Mouse (Mus musculus): ENCODE measurements around the gene BC048562. TPM values are rescaled to one million over a fixed set of nuclear protein-coding genes. Genes with fewer than 3 reads are reported as not detected.

The BC048562 gene
- not detected in 2 replicates for polyA plus RNA-seq (2015; fragmentation: Nextera tagmentation; extraction: Ambion mirVana)

DNA sequence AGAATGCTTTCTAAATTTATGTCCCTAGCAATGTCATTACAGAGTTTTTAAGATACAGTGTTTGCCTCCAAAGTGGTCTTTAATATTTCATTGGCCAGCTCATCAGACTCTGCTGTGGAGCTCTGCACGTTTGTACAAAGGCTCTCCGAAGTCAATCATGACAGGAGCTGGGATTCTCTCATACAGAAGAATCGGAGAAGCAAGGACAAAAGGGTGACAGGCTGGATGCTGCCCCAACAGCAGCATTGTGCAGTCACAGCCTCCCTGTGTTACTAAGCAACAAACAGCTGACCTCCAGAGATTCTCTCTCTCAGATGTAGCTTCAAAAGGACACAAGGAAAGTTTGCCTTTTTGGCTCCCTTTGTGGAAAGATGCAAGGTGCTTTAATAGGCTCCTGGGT lies at the start of gene BC048562:
TSS of gene BC048562 (plus strand) at position 301 of the 400 bp plus-strand sequence.
- no peak within 1 kb of the TSS for H3K4me2 ChIP-seq
- H3K9ac ChIP-seq: no peak within 1 kb of the TSS
- H3K4me3 ChIP-seq: no peak within 1 kb of the TSS
- no peaks in the 10 kb centered on the region for H3K36me3 ChIP-seq (ENCODE audit: poor library complexity, severe bottlenecking)
- H3K27me3 ChIP-seq: no peaks in the 10 kb centered on the region
- H3K27ac ChIP-seq: no peak within 1 kb of the TSS
- WGBS: 39% methylated on average over 3 of the region's 3 CpGs
- no peak for ATAC-seq
- H3K4me1 ChIP-seq: no peaks in the 10 kb centered on the region
- H3K9me3 ChIP-seq (replicated peaks): no peaks in the 10 kb centered on the region

DNA sequence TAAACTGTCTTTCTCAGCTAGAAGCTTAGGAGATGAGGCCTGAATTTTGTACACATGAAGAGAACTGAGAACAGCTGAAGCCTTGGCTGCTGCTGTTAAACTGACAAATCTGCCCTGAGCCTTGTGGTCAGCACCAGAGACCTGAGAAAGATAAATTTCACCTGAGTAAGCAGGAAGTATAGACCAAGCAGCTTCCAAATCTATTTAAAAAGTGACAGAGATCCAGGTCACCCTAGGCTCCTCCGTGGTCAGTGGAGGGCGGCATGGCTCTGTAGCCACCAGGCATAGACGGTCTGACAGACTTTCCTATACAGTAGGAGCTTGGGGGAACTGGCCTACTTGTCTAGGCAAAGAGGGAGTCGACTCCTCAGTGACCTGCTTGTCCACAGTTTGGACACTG lies 49.5 kb upstream of the BC048562 start:
- Histone ChIP-seq H3K4me2 (no peak overlapping the region), H3K9me3 (replicated peaks) (no peaks in the 10 kb centered on the region), H3K27ac (no peak overlapping the region), H3K36me3 (ENCODE audit: poor library complexity, severe bottlenecking) (peaks cover 97% of the 10 kb centered on the region), H3K9ac (no peak overlapping the region), H3K4me3 (no peak overlapping the region), H3K4me1 (no peaks in the 10 kb centered on the region), H3K27me3 (no peaks in the 10 kb centered on the region)
- ATAC-seq: no peak
- 94% methylated on average over 4 of the region's 4 CpGs for WGBS

DNA sequence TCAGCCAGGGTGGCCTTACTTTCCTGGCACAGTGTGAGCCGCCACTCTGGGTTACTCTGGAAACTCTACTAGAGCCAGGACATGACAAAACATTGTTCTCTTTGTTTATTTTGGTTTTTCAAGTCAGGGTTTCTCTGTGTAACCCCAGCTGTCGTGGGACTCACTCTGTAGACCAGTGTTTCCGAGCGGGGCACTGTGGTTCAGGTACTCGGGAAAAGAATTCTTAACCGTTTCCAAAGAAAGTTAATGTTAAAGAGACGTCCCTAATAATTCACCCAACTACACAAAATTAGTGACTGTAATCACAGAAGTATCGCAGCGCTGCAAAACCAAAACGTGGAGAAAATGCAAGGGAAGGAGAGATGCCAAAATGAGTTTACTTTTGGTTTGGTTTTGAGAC lies 47.7 kb upstream of the BC048562 start:
- Histone ChIP-seq H3K36me3 (ENCODE audit: poor library complexity, severe bottlenecking) (peaks cover 97% of the 10 kb centered on the region), H3K27me3 (no peaks in the 10 kb centered on the region)
- 91% methylated on average over 10 of the region's 10 CpGs for WGBS

DNA sequence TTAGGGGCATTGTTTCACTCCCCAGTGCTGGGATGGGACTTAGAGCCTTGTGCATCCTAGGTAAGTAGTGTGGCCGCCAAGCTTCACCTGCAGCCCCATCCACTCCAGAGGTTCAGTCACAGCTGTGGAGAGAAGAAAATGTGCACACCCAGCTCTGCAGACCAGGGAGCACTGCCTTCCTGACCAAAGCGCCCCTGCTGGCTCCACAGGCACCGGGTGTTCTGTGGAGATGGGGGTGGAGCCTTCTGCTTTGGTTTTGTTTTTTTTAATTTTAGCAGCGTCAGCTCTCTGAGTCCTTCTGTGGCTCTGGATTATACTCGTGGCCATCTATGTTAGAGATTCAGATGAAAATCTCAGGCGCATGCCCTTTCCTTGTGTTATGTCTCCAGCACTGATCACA lies 47.1 kb upstream of the BC048562 start:
- H3K9ac ChIP-seq: no peak overlapping the region
- whole genome bisulfite sequencing: 86% methylated on average over 6 of the region's 6 CpGs
- no peaks in the 10 kb centered on the region for H3K27me3 ChIP-seq
- H3K36me3 ChIP-seq (ENCODE audit: poor library complexity, severe bottlenecking): peaks cover 97% of the 10 kb centered on the region
- H3K4me1 ChIP-seq: no peaks in the 10 kb centered on the region
- no peak overlapping the region for H3K4me3 ChIP-seq
- H3K4me2 ChIP-seq: no peak overlapping the region
- no peak for ATAC-seq
- no peak overlapping the region for H3K27ac ChIP-seq
- no peaks in the 10 kb centered on the region for H3K9me3 ChIP-seq (replicated peaks)

More for the DNA sequence above, 47.7 kb upstream of the BC048562 start:
- Histone ChIP-seq H3K4me3 (no peak overlapping the region), H3K4me1 (no peaks in the 10 kb centered on the region), H3K9me3 (replicated peaks) (no peaks in the 10 kb centered on the region), H3K27ac (no peak overlapping the region), H3K4me2 (no peak overlapping the region), H3K9ac (no peak overlapping the region)
- ATAC-seq: no peak

DNA sequence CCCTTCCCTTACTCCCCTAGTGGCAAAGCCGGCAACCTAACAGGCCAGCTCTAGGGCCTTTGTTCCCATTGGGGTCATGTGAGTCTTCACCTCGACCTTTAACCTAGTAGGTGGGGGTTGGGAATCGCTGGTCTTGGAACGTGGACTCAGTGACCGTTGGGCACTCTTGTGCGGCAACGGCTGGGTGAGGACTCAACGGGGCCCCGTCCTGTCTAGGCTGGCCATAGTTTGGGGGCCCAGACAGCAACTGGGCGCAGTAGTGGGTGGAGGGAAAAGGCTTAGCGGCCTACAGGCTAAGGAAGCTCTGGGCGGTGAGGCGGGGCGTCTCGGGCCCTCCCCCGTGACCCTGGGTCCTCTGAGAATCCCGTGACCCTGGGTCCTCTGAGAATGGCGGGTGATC lies 43.6 kb upstream of the BC048562 start, which contains the start of gene 1700102P08Rik:
TSS of gene 1700102P08Rik (plus strand) at position 130 of the 400 bp plus-strand sequence.
- Histone ChIP-seq H3K36me3 (ENCODE audit: poor library complexity, severe bottlenecking) (peaks cover 66% of the 10 kb centered on the region), H3K9ac (no peak within 1 kb of the TSS), H3K27ac (no peak within 1 kb of the TSS), H3K9me3 (replicated peaks) (no peaks in the 10 kb centered on the region), H3K4me1 (no peaks in the 10 kb centered on the region), H3K4me2 (no peak within 1 kb of the TSS), H3K4me3 (no peak within 1 kb of the TSS), H3K27me3 (no peaks in the 10 kb centered on the region)
- 49% methylated on average over 18 of the region's 18 CpGs for WGBS
- ATAC-seq: no peak

DNA sequence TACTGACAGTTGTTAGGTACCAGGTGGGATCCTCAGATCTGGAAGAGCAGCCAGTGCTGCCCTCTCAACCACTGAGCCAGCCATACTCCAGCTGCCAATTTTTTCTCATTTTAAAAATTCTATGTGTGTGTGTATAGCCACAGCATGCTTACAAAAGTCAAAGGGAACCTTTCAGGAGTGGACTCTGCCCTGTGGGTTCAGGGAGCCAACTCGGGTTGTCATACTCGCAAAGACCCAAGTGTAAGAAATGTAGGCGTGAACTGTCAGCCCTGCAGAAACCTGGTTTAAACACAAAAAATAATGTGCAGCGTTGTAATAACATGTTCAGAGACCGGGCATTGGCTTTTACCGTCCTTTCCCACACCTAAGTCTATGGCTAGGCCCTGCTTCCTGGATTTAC lies 42.1 kb upstream of the BC048562 start:
- Histone ChIP-seq H3K27me3 (no peaks in the 10 kb centered on the region), H3K36me3 (ENCODE audit: poor library complexity, severe bottlenecking) (peaks cover 54% of the 10 kb centered on the region), H3K9ac (no peak overlapping the region), H3K4me1 (no peaks in the 10 kb centered on the region), H3K27ac (no peak overlapping the region), H3K9me3 (replicated peaks) (no peaks in the 10 kb centered on the region), H3K4me3 (no peak overlapping the region), H3K4me2 (no peak overlapping the region)
- ATAC-seq: no peak
- WGBS: 96% methylated on average over 6 of the region's 6 CpGs

DNA sequence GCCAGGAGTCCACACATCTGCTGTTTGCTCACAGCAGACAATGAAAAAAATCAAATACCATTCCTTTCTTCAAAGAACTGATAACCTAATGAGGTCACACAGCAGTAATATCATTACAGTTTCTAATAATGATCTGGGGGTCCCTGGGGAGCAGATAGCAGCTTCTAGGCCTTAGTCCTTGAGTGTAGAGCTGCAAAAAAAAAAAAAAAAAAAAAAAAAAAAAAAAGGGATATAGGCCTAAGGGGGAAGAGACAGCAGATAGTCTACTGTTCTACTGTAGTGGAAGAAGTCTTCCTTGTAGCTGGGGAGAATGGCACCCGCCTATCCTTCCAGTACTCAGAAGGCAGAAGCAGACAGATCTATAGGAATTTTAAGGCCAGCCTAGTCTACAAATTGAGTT lies 40.9 kb upstream of the BC048562 start:
- H3K4me1 ChIP-seq: peaks cover under 1% of the 10 kb centered on the region; the same call in 1 of the 2 replicates
- ATAC-seq: no peak
- no peaks in the 10 kb centered on the region for H3K9me3 ChIP-seq (replicated peaks)
- 96% methylated on average over 1 of the region's 1 CpGs for WGBS
- H3K27me3 ChIP-seq: no peaks in the 10 kb centered on the region
- H3K4me2 ChIP-seq: no peak overlapping the region
- H3K27ac ChIP-seq: no peak overlapping the region
- no peak overlapping the region for H3K4me3 ChIP-seq
- H3K36me3 ChIP-seq (ENCODE audit: poor library complexity, severe bottlenecking): peaks cover 44% of the 10 kb centered on the region
- H3K9ac ChIP-seq: no peak overlapping the region

DNA sequence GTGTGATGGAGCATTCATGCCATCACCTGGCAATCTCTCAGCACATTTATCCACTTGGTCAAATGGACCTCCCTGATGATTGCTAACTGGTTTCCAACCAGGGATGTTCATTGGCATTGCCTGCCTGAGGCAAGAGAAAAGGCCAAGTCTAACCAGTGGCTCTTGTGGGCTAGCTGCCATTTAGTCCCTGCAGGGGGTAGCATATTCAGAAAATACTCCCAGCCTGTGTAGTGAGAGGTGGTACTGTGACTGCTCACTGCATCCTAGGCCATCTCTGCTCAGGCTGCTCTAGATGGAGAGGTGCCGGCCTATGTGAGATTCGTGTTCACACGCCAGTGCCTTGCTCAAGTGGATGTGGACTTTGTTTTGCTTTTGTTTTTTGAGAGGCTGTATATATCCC lies 38.0 kb upstream of the BC048562 start:
- WGBS: 94% methylated on average over 3 of the region's 3 CpGs
- Histone ChIP-seq H3K27ac (no peak overlapping the region), H3K4me2 (no peak overlapping the region), H3K9me3 (replicated peaks) (no peaks in the 10 kb centered on the region), H3K27me3 (no peaks in the 10 kb centered on the region), H3K4me3 (no peak overlapping the region), H3K9ac (no peak overlapping the region), H3K4me1 (peaks cover 14% of the 10 kb centered on the region), H3K36me3 (ENCODE audit: poor library complexity, severe bottlenecking) (peaks cover 15% of the 10 kb centered on the region)
- ATAC-seq: no peak

DNA sequence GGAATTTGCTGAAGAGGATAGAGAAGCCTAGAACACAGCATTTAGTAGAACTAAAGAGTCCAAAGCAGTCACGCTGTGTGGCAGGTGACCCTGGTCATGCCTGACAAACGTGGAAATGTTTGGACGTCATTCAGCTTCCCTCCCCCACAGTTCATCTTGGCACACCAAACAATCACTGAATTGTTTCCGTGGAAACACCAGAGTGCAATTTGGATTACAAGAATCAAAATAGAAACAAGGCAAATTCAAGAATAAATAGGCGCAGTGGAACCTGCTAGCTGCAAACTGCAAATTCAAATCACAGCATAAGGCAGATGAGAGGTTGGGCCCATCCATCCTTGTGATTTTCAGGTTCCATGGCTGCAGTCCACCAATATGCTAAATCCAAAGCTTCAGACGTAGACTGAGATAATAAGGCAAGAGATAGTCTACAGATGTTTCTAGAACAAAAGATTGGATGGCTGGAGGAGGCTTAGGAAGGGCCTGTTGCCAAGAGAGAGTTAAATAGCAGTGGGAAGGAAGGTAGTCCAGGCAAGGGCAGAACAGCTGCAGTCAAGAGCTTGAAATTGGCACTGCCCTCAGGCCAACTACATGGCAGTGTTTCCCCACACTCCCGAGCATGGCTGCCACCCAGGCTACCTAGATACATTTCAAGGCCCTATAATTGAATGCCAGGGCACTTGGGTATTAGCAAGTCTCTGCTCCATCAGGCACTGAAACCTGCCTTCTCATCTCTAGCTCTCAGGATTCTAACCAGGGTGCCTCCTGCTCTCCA lies 34.9 kb upstream of the BC048562 start:
- no peak overlapping the region for H3K9ac ChIP-seq
- H3K9me3 ChIP-seq (replicated peaks): no peaks in the 10 kb centered on the region
- H3K27me3 ChIP-seq: no peaks in the 10 kb centered on the region
- 39% methylated on average over 7 of the region's 7 CpGs for WGBS
- H3K4me1 ChIP-seq: peaks cover 14% of the 10 kb centered on the region
- H3K27ac ChIP-seq: peak overlapping the region; percentile 10; the same call in 1 of the 2 replicates
- ATAC-seq: no peak
- H3K36me3 ChIP-seq (ENCODE audit: poor library complexity, severe bottlenecking): 0 out of 2 replicates have a peak, but pooled peaks cover 5% of the 10 kb centered on the region
- no peak overlapping the region for H3K4me3 ChIP-seq
- H3K4me2 ChIP-seq: no peak overlapping the region

DNA sequence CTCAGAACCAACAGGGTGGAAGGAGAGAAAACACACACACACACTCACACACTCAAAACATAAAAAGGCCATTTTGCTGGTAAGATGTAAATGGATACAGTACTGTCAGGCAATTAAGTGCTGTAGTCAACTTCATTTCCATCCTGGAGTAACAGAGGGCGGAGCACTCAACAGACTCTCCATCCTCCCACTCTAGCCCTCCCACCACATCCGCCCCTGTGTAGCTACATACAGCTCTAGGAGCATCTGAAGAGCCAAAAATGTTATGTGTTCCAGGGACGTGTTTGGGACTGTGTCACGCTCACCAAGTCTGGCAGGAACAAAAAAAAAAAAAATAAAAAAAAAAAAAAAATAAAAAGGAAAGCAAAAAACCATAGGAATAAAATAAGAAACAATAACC lies 33.2 kb upstream of the BC048562 start:
- Histone ChIP-seq H3K27ac (no peak overlapping the region), H3K9ac (no peak overlapping the region), H3K4me3 (no peak overlapping the region), H3K9me3 (replicated peaks) (no peaks in the 10 kb centered on the region), H3K4me1 (peaks cover 14% of the 10 kb centered on the region), H3K27me3 (no peaks in the 10 kb centered on the region), H3K4me2 (no peak overlapping the region), H3K36me3 (ENCODE audit: poor library complexity, severe bottlenecking) (no peaks in the 10 kb centered on the region)
- 83% methylated on average over 4 of the region's 4 CpGs for WGBS
- no peak for ATAC-seq

DNA sequence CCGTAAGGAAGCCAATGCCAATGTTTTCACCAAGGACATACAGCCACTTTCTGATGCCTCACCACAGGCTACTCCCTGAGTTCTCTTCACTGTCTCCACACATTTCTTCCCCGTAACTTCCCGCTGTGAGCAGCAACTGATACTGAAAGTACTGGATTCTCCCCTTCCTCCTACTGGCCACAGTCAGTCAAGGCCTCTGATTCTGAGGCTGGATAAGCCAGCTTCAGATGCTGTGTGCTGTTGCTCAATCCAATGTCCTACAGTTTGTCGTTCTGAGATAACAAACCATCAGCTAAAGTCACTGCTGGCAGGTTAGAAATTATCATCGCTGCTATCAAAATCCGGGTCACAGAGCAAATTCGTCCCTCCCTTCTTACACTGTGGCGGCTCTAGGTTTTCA lies 31.8 kb upstream of the BC048562 start:
- H3K4me2 ChIP-seq: no peak overlapping the region
- peaks cover 14% of the 10 kb centered on the region for H3K4me1 ChIP-seq
- H3K9me3 ChIP-seq (replicated peaks): no peaks in the 10 kb centered on the region
- no peak overlapping the region for H3K9ac ChIP-seq
- ATAC-seq: no peak
- H3K4me3 ChIP-seq: no peak overlapping the region
- WGBS: 80% methylated on average over 8 of the region's 8 CpGs
- H3K27ac ChIP-seq: no peak overlapping the region
- no peaks in the 10 kb centered on the region for H3K27me3 ChIP-seq
- H3K36me3 ChIP-seq (ENCODE audit: poor library complexity, severe bottlenecking): no peaks in the 10 kb centered on the region

DNA sequence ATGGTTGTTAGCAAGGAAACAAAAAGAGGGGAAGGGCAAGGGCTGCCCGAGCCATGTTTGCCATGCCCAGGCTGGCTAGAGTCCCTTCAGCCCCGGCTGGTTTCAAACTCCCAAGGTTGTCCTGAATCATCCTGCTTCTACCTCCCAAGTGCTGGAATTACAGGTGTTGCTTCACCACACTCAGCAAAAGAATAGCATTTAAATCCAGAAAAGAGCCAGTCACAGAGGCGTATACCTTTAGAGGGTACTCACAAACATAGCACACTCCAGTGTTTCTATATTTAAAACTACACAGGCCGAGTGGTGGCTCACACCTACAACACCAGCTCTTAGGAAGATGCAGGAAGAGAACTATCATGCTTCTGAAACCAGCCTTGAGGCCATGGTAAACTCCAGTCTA lies 26.7 kb upstream of the BC048562 start:
- 92% methylated on average over 4 of the region's 4 CpGs for WGBS
- Histone ChIP-seq H3K36me3 (ENCODE audit: poor library complexity, severe bottlenecking) (no peaks in the 10 kb centered on the region), H3K4me2 (no peak overlapping the region), H3K4me1 (peaks cover 14% of the 10 kb centered on the region; the same call in 1 of the 2 replicates), H3K27ac (no peak overlapping the region), H3K27me3 (no peaks in the 10 kb centered on the region), H3K9me3 (replicated peaks) (no peaks in the 10 kb centered on the region), H3K4me3 (no peak overlapping the region), H3K9ac (no peak overlapping the region)
- no peak for ATAC-seq

Measured in forebrain, embryonic 13.5 days (tissue).